Mouse (Mus musculus): ENCODE measurements around the gene Trappc10.
"Not testable (repeated sequence)": the region's sequence is repeated elsewhere in the genome, so short reads cannot be mapped to it uniquely, and the experiment has no call there.

The Trappc10 gene

DNA sequence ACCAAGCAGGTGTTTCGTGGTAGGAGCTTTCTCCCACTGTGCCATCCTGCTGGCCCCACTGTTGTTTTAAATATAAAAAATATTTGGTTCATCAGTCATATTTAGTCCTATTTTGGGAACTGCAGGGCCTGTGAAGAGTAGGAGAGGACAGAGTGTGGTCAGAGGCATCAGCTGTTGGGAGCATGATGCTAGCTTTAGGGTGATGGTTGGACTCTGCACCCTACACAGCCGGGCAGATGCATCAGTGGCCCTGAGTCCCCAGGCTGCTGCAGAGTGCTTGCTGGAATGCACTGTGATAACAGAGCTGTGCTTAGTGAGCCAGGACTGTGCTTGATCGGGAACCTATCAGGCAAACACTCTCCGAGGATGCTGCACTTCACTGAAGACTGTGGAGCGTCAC, 51.5 kb downstream of the Trappc10 start:
- no peak for DNase-seq

DNA sequence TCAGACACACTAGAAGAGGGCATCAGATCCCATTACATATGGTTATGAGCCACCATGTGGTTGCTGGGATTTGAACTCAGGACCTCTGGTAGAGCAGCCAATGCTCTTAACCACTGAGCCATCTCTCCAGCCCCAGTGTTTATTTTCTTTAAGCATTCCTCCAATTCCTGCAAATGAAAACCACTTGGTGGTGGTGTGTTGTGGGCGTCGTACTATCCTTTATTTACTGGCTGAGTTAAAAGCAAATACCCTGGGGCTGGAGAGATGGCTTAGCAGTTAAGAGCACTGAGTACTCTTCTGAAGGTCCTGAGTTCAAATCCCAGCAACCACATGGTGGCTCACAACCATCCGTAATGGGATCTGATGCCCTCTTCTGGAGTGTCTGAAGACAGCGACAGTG, 58.4 kb downstream of the Trappc10 start:
- DNase-seq = not testable (repeated sequence)

DNA sequence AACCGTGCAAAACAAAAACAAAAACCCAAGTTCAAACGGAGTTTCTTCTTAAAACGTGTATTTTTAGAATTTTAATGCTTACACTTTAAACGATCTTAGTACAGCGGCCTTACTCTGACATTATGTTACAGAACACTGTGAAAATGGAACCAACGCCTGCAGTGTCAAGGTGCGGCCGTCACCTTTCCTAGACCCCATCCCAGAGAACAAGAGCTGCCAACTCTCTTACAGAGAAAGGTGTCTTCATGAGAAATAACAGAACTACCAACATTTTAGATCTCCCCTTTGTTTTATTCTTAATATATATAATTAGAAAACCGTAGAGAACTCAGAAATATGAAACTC, 59.1 kb downstream of the Trappc10 start:
- DNase-seq = no peak

DNA sequence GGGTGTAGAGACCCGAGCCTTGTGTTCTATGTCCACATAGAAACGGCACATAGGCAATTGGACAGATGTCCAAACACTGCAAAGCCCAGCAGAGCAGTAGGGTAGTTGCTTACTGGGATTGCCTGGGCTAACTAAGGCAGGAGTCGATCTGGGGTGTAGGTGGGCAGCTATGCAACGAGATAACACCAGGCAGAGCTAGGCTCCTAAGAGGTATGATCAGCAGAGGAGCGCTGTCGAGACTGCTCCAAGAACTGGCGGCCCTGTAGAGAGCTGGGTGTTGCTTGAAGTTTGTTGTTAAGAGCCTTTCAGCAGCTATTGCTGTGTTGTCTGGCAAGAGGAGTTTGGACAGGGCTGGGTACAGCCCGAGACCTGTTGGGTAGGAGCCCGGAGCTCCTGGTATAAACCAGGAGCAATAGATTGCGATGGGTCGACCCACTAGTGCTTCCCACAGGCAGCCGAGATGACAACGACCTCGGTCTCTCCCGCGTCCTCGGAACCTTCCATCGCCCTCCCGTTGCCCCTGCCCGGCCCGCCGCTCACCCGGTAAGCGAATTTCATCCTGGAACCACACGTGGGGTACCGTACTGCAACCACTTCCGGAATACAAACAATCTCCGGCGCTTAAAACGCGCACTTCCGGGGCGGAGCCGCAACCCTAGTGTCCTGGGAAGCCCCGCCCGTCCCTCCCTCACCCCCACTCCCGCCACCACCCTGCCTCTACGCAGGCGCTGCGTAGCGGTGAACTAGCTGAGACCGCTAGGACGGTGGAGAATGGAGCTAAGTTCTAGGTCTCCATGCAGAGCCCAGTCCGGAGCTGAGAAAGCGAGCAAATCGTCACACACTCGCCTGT, 59.7 kb downstream of the Trappc10 start, which contains the start of gene Pwp2:
Gene Pwp2, minus strand, starts transcription at position 619 of the 850 bp plus-strand sequence.
- peak; percentile 95 for DNase-seq

DNA sequence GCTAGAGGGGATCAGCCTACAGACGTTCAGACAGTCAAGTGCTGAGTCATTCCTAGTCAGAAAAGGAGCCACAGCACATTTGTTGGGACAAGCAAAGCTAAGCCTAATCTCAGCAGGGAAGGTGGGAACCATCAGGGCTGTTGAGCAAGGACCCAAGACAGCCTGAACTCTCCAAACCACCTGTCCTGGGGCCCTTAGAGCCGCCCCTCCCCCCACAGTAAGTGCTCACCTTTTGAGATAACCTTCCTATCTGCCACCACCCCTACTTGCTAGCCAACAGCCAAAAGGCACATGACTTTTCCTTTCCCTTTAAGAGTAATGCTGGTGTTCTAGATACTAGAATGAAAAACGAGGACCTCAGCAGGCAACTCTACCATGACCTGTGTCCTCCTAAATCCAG, 60.9 kb downstream of the Trappc10 start:
- DNase-seq = no peak

- DNase-seq = no peak
Observed at GRCm38 (mm10) chr10:78182321-78182720, 62.1 kb downstream of the Trappc10 start.

GRCm38 (mm10) chr10:78174474-78174873, 70.0 kb downstream of the Trappc10 start:
- no peak for DNase-seq

DNA sequence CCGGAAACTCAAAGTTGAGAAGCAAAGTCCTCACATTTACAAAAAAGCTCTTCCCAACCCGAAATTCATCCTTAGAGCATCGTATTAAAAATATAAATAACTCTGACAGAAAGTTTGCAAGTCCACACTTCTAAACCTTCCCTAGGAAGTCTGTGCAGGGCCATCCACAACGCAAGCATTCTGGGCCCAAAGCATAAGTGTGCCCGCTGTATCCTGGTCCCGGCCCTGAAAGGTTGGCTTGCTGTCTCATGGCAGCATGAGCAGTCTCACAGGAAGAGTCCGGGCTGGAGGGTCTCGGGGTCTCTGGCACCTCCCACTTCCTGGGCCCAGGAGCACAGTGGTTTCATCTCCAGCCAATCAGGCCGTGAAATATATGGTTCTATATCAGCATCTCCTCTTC, 72.9 kb downstream of the Trappc10 start:
- no peak for DNase-seq

- DNase-seq = no peak
Observed at GRCm38 (mm10) chr10:78171057-78171456, 73.4 kb downstream of the Trappc10 start.

- no peak for DNase-seq
Observed at GRCm38 (mm10) chr10:78170445-78170844, 74.0 kb downstream of the Trappc10 start.

GRCm38 (mm10) chr10:78169281-78170042, 75.0 kb downstream of the Trappc10 start, which contains the start of gene D10Jhu81e:
Gene D10Jhu81e, minus strand, starts transcription at chr10:78169782.
- peak; percentile 100 for DNase-seq

GRCm38 (mm10) chr10:78168792-78169191, 75.6 kb downstream of the Trappc10 start:
- DNase-seq = no peak

GRCm38 (mm10) chr10:78167775-78168174, 76.7 kb downstream of the Trappc10 start:
- no peak for DNase-seq

DNA sequence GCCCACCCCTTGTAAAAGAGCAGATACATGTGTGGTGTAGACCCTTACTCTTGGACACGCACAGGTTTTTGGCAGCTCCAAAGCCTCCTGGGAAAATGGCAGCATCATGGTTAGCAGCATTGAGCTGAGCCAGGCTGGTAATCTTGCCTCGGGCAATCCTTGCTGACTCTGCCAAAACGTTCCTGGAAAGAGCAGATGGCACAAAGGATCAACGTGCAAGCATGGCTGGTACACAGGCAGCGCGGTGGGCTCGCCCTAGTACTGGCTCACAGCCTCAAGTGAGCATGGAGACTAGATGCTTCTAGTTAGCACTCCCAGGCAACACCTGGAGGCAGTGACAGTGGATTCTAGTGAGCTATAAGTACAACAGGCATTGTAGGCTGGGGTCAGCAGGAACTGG, 77.1 kb downstream of the Trappc10 start:
- no peak for DNase-seq

- DNase-seq = no peak
Observed at GRCm38 (mm10) chr10:78165256-78166005, 79.0 kb downstream of the Trappc10 start.

DNA sequence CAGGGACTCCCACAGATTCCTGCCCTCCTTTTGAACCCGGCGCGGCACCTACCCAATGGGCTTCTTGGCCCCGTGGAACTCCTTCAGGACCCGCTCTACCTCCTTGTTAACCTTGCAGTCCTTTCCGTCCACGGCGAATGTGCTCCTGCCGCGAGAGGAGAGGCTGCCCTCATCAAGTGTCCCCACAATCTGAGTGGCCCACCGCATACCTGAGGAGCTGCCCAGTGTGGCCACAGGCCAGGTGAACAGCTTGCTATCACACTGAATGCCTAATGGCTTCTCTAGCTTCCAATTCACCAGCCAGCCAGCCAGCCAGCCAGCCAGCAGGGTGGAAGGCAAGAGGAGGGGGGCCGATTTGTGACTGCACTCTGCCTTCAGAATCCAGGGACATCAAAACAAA, 79.7 kb downstream of the Trappc10 start:
- DNase-seq = no peak

- peak; percentile 68 for DNase-seq
Observed at GRCm38 (mm10) chr10:78163923-78164322, 80.5 kb downstream of the Trappc10 start.

GRCm38 (mm10) chr10:78163241-78163640, 81.2 kb downstream of the Trappc10 start:
- no peak for DNase-seq

DNA sequence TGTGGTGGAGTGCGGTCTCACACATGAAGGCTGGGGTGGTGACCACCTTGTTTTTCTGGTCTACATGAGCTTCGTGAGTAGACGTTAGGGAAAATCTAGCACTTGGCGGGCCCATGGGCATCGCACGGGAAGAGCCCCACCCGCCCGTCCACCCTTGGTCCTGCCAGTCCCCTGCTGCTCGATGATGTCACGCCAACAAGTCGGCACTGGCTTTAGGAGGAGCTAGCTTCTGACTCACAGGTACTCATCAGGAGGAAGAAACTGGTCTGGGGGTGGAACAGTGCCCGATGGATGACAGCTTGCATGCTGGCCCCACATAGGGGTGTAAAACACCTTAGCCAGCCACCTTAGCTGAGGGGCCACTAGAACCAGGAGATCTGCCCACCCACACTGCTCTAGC, 81.8 kb downstream of the Trappc10 start:
- no peak for DNase-seq

DNA sequence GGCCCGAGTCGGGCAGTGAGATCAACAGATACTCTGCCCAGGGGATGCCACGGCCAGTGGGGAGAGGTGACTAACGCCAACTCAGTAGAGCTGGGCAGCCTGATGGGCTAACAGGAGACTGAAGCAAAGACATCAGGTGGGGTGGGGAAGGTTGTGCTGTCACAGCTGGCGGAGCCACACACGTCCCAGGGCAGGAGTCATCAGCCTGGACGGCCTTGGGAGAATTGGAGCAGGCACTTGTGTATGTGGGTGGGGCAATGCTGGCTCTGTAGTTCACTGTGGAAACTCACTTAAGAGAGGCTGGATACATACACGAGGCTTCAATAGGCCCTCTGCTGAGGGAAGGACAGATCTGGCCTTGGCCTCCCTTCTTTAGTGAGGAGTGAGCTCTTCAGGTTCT, 83.3 kb downstream of the Trappc10 start:
- no peak for DNase-seq

GRCm38 (mm10) chr10:78160369-78161095, 83.9 kb downstream of the Trappc10 start:
- DNase-seq = no peak

GRCm38 (mm10) chr10:78159906-78160305, 84.5 kb downstream of the Trappc10 start:
- DNase-seq = peak; percentile 80
